Mouse (Mus musculus) gastrocnemius, adult 18-20 months (tissue): ENCODE measurements at regions not wholly inside any gene's neighbourhood (a gene's known extent, or its start where the extent isn't known, plus 50 kb on each side); places are given as distances from the start of the nearest gene placed in this dataset.

Source experiments
- DNase-seq: peaks from one replicate; pipeline ENCODE4 v3.0.0; 2021; ENCODE audit warnings: low spot score

GRCm38 (mm10) chr10:37380024-37380423 lies 241.3 kb upstream of the Marcks start:
- no peak for DNase-seq

- DNase-seq = no peak
These were observed 239.4 kb upstream of the Marcks start for GRCm38 (mm10) chr10:37378002-37378702.

GRCm38 (mm10) chr10:37377258-37378001 lies 238.7 kb upstream of the Marcks start:
- DNase-seq = no peak

GRCm38 (mm10) chr10:37376172-37376571 lies 237.5 kb upstream of the Marcks start:
- DNase-seq = no peak

GRCm38 (mm10) chr10:37375648-37376047 lies 236.9 kb upstream of the Marcks start:
- no peak for DNase-seq

GRCm38 (mm10) chr10:37368997-37369679 lies 230.4 kb upstream of the Marcks start:
- DNase-seq = no peak

GRCm38 (mm10) chr10:37367796-37368195 lies 229.1 kb upstream of the Marcks start:
- DNase-seq = no peak

GRCm38 (mm10) chr10:37364506-37364905 lies 225.8 kb upstream of the Marcks start:
- no peak for DNase-seq

- DNase-seq = no peak
These were observed 222.3 kb upstream of the Marcks start for GRCm38 (mm10) chr10:37360985-37361384.

GRCm38 (mm10) chr10:37358900-37359299 lies 220.2 kb upstream of the Marcks start:
- no peak for DNase-seq

GRCm38 (mm10) chr10:37358334-37358733 lies 219.6 kb upstream of the Marcks start:
- no peak for DNase-seq

- no peak for DNase-seq
These were observed 218.8 kb upstream of the Marcks start for GRCm38 (mm10) chr10:37357304-37358060.

- DNase-seq = no peak
These were observed 210.5 kb upstream of the Marcks start for GRCm38 (mm10) chr10:37349261-37349660.

GRCm38 (mm10) chr10:37348416-37348815 lies 209.7 kb upstream of the Marcks start:
- DNase-seq = no peak

GRCm38 (mm10) chr10:37347661-37348060 lies 208.9 kb upstream of the Marcks start:
- peak; percentile 44 for DNase-seq

GRCm38 (mm10) chr10:37342675-37343074 lies 204.0 kb upstream of the Marcks start:
- DNase-seq = no peak

- DNase-seq = no peak
These were observed 200.9 kb upstream of the Marcks start for GRCm38 (mm10) chr10:37339658-37340057.

- no peak for DNase-seq
These were observed 199.6 kb upstream of the Marcks start for GRCm38 (mm10) chr10:37338073-37338912.

GRCm38 (mm10) chr10:37337172-37337620 lies 198.5 kb upstream of the Marcks start:
- no peak for DNase-seq

- DNase-seq = no peak
These were observed 196.4 kb upstream of the Marcks start for GRCm38 (mm10) chr10:37335148-37335547.

- no peak for DNase-seq
These were observed 187.4 kb upstream of the Marcks start for GRCm38 (mm10) chr10:37326168-37326534.
